Mouse (Mus musculus) testis, postnatal 10 days (tissue): ENCODE results near the gene Olfr547.
"Not testable (repeated sequence)": the region's sequence is repeated elsewhere in the genome, so short reads cannot be mapped to it uniquely, and the experiment has no call there.

ENCODE experiments used
- DNase-seq: peaks from one replicate; pipeline ENCODE4 v3.0.0; 2021; ENCODE audit warnings: low spot score

Olfr547 gene

GRCm38 (mm10) chr7:102534449-102534848, at the start of gene Olfr547:
Gene Olfr547, plus strand, starts transcription at chr7:102534749.
- no peak for DNase-seq

DNA sequence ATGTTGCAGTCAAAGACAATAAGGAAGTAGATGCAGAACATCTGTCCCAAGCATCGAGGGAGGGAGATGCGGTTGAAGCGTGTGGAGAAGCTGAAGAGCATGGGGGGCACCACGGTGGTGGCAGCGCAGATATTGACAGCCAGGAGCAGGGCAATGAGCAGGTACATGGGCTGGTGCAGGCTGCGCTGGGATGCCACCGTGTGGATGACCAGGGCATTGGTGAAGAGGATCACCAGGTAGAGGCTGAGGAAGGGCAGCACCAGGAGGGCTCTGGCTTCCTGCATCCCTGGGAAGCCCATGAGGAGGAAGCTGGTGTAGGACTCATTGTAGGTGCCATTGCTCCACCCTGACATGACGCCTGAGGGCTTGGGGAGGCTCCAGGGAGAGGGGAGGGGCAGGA, 49.8 kb upstream of the Olfr547 start:
- DNase-seq, result not testable (repeated sequence)

GRCm38 (mm10) chr7:102486105-102486504, 48.4 kb upstream of the Olfr547 start:
- DNase-seq, result no peak

- DNase-seq, result no peak
Observed at GRCm38 (mm10) chr7:102488161-102488560, 46.4 kb upstream of the Olfr547 start, which contains the start of gene Olfr544. Gene Olfr544, minus strand, starts transcription at chr7:102488313.

- DNase-seq, result not testable (repeated sequence)
Observed at GRCm38 (mm10) chr7:102494416-102494815, 40.1 kb upstream of the Olfr547 start.

DNA sequence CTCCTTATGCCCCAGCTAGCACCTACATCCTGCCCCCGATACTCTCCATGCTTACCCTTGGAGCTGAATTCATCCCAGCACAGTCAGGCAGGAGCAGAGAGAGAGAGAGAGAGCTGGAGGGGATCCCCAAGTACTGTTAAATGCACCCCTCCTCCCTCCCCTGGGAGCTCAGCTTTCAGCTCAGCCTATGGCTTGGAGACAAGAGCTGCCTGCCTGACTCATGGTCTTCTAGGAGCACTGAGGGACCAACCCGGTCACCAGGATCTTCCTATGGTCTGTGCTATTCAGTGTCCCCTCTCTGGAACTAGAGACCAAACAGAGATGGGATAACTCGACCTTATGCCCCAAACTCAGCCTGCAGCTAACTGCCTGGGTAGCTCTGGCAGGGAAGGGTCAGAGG, 35.1 kb upstream of the Olfr547 start, which contains the start of gene Olfr545:
Gene Olfr545, minus strand, starts transcription at position 101 of the 400 bp plus-strand sequence.
- DNase-seq, result no peak

- DNase-seq, result no peak
Observed at GRCm38 (mm10) chr7:102501986-102502385, 32.6 kb upstream of the Olfr547 start.

GRCm38 (mm10) chr7:102506848-102507247, 27.7 kb upstream of the Olfr547 start:
- DNase-seq, result peak; percentile 77

GRCm38 (mm10) chr7:102508066-102508465, 26.5 kb upstream of the Olfr547 start:
- no peak for DNase-seq

- DNase-seq, result no peak
Observed at GRCm38 (mm10) chr7:102508666-102509065, 25.9 kb upstream of the Olfr547 start.

GRCm38 (mm10) chr7:102509726-102510125, 24.8 kb upstream of the Olfr547 start:
- no peak for DNase-seq

DNA sequence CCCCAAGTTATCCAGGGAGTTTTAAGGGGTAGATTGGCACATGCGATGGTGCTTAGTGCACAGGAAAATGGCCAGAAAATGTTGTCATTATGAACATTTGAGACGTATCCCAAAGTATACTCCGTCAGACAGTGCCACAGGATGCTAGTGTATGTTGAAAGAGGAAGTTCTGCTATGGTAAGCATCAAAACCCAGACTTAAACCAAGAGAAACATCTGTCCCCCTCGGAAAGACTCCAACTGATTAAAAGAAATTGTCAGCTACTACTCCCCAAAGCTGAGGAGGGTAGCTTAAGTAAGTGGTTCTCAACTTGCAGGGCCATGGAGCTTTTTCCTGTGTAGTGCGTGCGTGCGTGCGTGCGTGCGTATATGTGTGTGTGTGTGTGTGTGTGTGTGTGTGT, 22.6 kb upstream of the Olfr547 start:
- DNase-seq, result no peak

GRCm38 (mm10) chr7:102512814-102513435, 21.6 kb upstream of the Olfr547 start:
- peak; percentile 95 for DNase-seq

- no peak for DNase-seq
Observed at GRCm38 (mm10) chr7:102514144-102514543, 20.4 kb upstream of the Olfr547 start.

DNA sequence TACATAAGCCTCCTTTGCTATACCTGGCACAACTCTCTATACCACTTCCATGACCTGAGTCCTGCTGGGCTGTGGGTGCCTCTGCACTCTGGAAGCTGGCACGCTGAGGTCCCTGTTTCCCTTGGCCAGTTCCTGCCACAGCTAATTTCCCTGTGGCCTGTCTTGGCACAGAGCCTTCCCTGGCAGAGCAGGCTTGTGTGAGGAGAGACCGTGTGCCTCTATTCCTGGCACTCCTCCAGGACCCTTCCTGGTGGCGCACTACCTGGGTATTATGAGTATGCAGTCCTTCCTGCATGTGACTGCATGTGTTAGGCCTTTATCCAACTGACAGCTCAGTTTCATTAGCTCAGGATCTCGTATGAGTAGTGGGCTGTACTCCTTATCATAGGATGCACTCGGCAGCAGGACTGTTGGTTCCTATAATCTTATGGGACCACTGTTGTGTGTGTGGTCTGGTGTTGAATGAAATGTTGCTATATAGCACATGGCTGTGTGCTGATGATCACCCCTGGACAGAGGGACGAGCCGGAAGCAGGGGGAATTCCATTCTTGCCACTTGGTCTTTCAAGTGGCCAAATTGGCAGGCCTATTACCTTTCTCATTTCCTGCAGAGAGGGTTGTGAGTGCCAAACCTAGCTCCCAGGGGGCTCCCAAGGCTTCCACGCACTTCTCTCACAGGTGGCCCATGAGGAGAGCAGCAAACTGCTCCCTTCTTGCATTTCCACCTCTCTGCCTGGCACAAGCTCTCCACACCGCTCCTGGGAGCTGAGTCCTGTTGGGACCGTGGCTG, 18.1 kb upstream of the Olfr547 start:
- no peak for DNase-seq

DNA sequence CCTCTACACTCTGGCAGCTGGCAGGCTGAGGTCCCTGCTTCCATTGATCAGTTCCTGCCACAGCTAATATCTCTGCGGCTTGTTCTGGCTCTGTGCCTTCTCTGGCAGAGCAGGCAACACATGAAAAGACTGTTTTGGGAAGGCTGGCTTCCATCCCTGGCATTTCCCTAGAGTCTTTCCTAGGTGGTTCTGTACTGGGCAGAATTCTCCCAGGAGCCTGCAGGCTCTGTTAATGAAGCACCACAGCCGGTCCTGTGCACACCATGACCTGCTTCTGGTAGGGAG, 17.6 kb upstream of the Olfr547 start:
- DNase-seq, result no peak

GRCm38 (mm10) chr7:102529052-102529451, 5.5 kb upstream of the Olfr547 start:
- DNase-seq, result no peak

DNA sequence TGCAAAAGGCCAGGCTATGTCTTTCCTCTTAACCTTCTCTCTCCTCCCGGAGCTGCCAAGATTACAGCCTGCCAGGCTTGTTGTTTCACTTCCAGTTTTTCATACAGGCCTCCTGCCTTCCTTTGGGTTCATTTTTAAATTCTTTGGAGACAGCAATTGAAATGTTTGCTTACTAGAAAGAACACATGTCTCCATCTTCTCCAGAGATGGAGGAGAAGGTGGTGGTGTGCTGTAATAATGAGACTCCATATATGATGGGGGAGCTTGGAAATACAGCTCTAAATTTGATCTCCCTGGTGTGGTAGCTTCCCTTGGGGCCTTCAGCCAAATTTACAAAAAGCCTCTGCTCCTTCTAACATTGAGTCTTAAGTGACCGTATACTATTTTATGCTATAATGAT, 6.0 kb downstream of the Olfr547 start, which contains the start of gene Olfr548-ps1:
Gene Olfr548-ps1, plus strand, starts transcription at position 301 of the 400 bp plus-strand sequence.
- DNase-seq, result no peak

DNA sequence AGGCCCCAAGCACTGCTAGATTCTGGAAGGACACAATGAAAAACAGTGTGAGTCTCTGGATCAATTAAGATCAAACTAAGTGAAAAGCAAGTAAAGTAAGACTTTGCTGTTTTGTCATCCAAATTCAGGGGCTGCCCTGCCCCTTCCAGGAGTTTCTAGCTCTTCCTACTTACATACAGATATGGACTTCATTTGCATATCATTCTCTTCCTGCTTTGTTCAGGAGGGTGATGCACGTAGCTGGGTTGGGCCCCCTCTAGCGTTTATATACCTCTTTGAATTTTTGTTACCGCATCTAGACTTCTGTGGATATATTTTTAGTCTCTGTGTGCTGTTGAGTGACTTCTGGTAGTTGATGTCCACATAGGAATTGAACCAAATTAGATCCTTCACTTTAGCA, 6.7 kb downstream of the Olfr547 start:
- DNase-seq, result no peak

GRCm38 (mm10) chr7:102549570-102549969, 15.0 kb downstream of the Olfr547 start, which contains the start of gene Olfr549:
Gene Olfr549, plus strand, starts transcription at chr7:102549870.
- no peak for DNase-seq

GRCm38 (mm10) chr7:102553279-102553678, 18.7 kb downstream of the Olfr547 start:
- no peak for DNase-seq

GRCm38 (mm10) chr7:102564999-102565997, 30.7 kb downstream of the Olfr547 start, which contains the start of gene Trim21:
Gene Trim21, minus strand, starts transcription at chr7:102565486.
- DNase-seq, result peak; percentile 84
